Mouse (Mus musculus) liver, adult 2 months (tissue): Measurements from ENCODE around the gene Lrrc49. TPM values are rescaled to one million over a fixed set of nuclear protein-coding genes. Genes with fewer than 3 reads are reported as not detected.

ENCODE experiments used
- DNase-seq: peaks from one replicate; pipeline ENCODE4 v3.0.0-alpha.2; 2011; ENCODE audit warnings: low read depth, low spot score; ENCODE audit errors: extremely low read depth
- H3K27ac ChIP-seq: fragments of 200-500 bp; replicated peaks from 2 replicates; pipeline ENCODE4 v1.5.1; 2012; ENCODE audit warnings: low read depth, mild to moderate bottlenecking, control low read depth, inconsistent platforms, low read length; ENCODE audit not compliant: insufficient read depth
- H3K27me3 ChIP-seq: fragments of 200-500 bp; 2 replicates; pipeline ENCODE4 v1.6.1; 2012; ENCODE audit warnings: mild to moderate bottlenecking, moderate library complexity, low read length, inconsistent platforms; ENCODE audit not compliant: control insufficient read depth, insufficient read depth
- H3K36me3 ChIP-seq: fragments of 200-500 bp; 2 replicates; pipeline ENCODE4 v1.6.1; 2012; ENCODE audit warnings: low read length, inconsistent platforms; ENCODE audit not compliant: control insufficient read depth, insufficient read depth
- H3K4me1 ChIP-seq: fragments of 200-500 bp; 2 replicates; pipeline ENCODE4 v1.6.1; 2011; ENCODE audit warnings: low read length; ENCODE audit not compliant: control insufficient read depth, insufficient read depth
- H3K4me3 ChIP-seq: fragments of 200-500 bp; 2 replicates; pipeline ENCODE4 v1.5.1; 2011; ENCODE audit warnings: low read depth, mild to moderate bottlenecking, control low read depth, low read length, moderate library complexity; ENCODE audit not compliant: insufficient read depth
- H3K79me2 ChIP-seq: fragments of 200-500 bp; 2 replicates; pipeline ENCODE4 v1.6.1; 2012; ENCODE audit warnings: inconsistent platforms, mild to moderate bottlenecking, low read length, moderate library complexity; ENCODE audit not compliant: control insufficient read depth, insufficient read depth
- H3K9ac ChIP-seq: fragments of 200-500 bp; 2 replicates; pipeline ENCODE4 v1.6.1; 2012; ENCODE audit warnings: low read depth, mild to moderate bottlenecking, control low read depth, inconsistent platforms, low read length
- CTCF ChIP-seq: fragments of 200-500 bp; IDR thresholded peaks from 2 replicates; pipeline ENCODE4 v1.5.1; 2011; ENCODE audit warnings: low read depth, low read length, control low read depth
- POLR2A ChIP-seq: fragments of 200-500 bp; IDR thresholded peaks from 2 replicates; pipeline ENCODE4 v1.6.1; 2011; ENCODE audit warnings: low read length, control low read depth; ENCODE audit not compliant: insufficient read depth; ENCODE audit errors: extremely low read depth
- WGBS: fragments of 180-500 bp; shearing (Covaris S2); methylation state at CpG from one replicate; pipeline ENCODE4 v1.1.7; 2018; 5-methylcytosine and 5-hydroxymethylcytosine counted together
- polyA plus RNA-seq: library from polyadenylated mRNA; depleted of rRNA; stranded (reverse); fragments of >200 nt; gene quantifications from 2 replicates; pipeline ENCODE4 v1.2.3, GENCODE M21; 2012
- total RNA-seq: library from RNA; depleted of rRNA; stranded (reverse); fragments of >200 nt; gene quantifications from 2 replicates; pipeline ENCODE4 v1.2.3, GENCODE M21; 2014

The Lrrc49 gene
- total and polyA plus RNA-seq, 2 experiments = 0.17 to 0.28 TPM

- Histone ChIP-seq H3K4me1 (no peaks in the 10 kb centered on the region), H3K27me3 (no peaks in the 10 kb centered on the region), H3K9ac (no peak overlapping the region), H3K27ac (no peak overlapping the region), H3K36me3 (no peaks in the 10 kb centered on the region), H3K79me2 (no peaks in the 10 kb centered on the region), H3K4me3 (no peak overlapping the region)
- DNase-seq = no peak
- 84% methylated on average over 1 of the region's 1 CpGs for WGBS
- TF ChIP-seq CTCF = no peak
- TF ChIP-seq POLR2A = no peak
These were observed 34.8 kb downstream of the Lrrc49 start for GRCm38 (mm10) chr9:60653137-60653536.

- H3K4me3 ChIP-seq = no peak overlapping the region
- no peaks in the 10 kb centered on the region for H3K4me1 ChIP-seq
- WGBS = 82% methylated on average over 6 of the region's 6 CpGs
- no peaks in the 10 kb centered on the region for H3K79me2 ChIP-seq
- H3K9ac ChIP-seq = no peak overlapping the region
- H3K36me3 ChIP-seq = no peaks in the 10 kb centered on the region
- H3K27me3 ChIP-seq = no peaks in the 10 kb centered on the region
- TF ChIP-seq POLR2A = no peak
- H3K27ac ChIP-seq = no peak overlapping the region
- DNase-seq = no peak
These were observed 37.7 kb downstream of the Lrrc49 start for GRCm38 (mm10) chr9:60650277-60650676.

GRCm38 (mm10) chr9:60648981-60649975 lies 38.7 kb downstream of the Lrrc49 start:
- TF ChIP-seq POLR2A = no peak
- no peak for TF ChIP-seq CTCF
- WGBS = 75% methylated on average over 18 of the region's 18 CpGs
- Histone ChIP-seq H3K9ac (no peak overlapping the region), H3K4me1 (no peaks in the 10 kb centered on the region), H3K27ac (no peak overlapping the region), H3K36me3 (no peaks in the 10 kb centered on the region), H3K4me3 (no peak overlapping the region), H3K79me2 (no peaks in the 10 kb centered on the region), H3K27me3 (no peaks in the 10 kb centered on the region)
- no peak for DNase-seq

GRCm38 (mm10) chr9:60633601-60634000 lies 54.4 kb downstream of the Lrrc49 start:
- Histone ChIP-seq H3K27me3 (no peaks in the 10 kb centered on the region), H3K36me3 (no peaks in the 10 kb centered on the region), H3K4me1 (no peaks in the 10 kb centered on the region), H3K9ac (no peak overlapping the region), H3K4me3 (no peak overlapping the region), H3K79me2 (no peaks in the 10 kb centered on the region), H3K27ac (no peak overlapping the region)
- TF ChIP-seq CTCF (no peak), POLR2A (no peak)
- DNase-seq = no peak
- WGBS = 76% methylated on average over 2 of the region's 2 CpGs

- no peaks in the 10 kb centered on the region for H3K27me3 ChIP-seq
- H3K27ac ChIP-seq = no peak overlapping the region
These were observed 61.6 kb downstream of the Lrrc49 start for GRCm38 (mm10) chr9:60626311-60626791.

GRCm38 (mm10) chr9:60625895-60626294 lies 62.1 kb downstream of the Lrrc49 start:
- H3K27me3 ChIP-seq = no peaks in the 10 kb centered on the region
- H3K4me1 ChIP-seq = no peaks in the 10 kb centered on the region
- TF ChIP-seq CTCF (no peak), POLR2A (no peak)
- no peaks in the 10 kb centered on the region for H3K36me3 ChIP-seq
- 80% methylated on average over 2 of the region's 2 CpGs for WGBS
- no peak overlapping the region for H3K27ac ChIP-seq
- H3K9ac ChIP-seq = no peak overlapping the region
- no peak overlapping the region for H3K4me3 ChIP-seq
- DNase-seq = no peak
- H3K79me2 ChIP-seq = no peaks in the 10 kb centered on the region

More at GRCm38 (mm10) chr9:60626311-60626791, 61.6 kb downstream of the Lrrc49 start:
- Histone ChIP-seq H3K4me1 (no peaks in the 10 kb centered on the region), H3K4me3 (no peak overlapping the region), H3K79me2 (no peaks in the 10 kb centered on the region), H3K36me3 (no peaks in the 10 kb centered on the region), H3K9ac (no peak overlapping the region)
- TF ChIP-seq POLR2A = no peak
- no peak for TF ChIP-seq CTCF
- no peak for DNase-seq
- 87% methylated on average over 7 of the region's 7 CpGs for WGBS
